Mouse (Mus musculus) cerebellum, postnatal 4 days (tissue): ENCODE data around the gene Shpk.

Experiments
- DNase-seq, 2 experiments: peaks; one replicate each; pipeline ENCODE4 v3.0.0; 2022; ENCODE audit warnings: low spot score in 2 of 2, mixed read lengths in 1 of 2

The Shpk gene

DNA sequence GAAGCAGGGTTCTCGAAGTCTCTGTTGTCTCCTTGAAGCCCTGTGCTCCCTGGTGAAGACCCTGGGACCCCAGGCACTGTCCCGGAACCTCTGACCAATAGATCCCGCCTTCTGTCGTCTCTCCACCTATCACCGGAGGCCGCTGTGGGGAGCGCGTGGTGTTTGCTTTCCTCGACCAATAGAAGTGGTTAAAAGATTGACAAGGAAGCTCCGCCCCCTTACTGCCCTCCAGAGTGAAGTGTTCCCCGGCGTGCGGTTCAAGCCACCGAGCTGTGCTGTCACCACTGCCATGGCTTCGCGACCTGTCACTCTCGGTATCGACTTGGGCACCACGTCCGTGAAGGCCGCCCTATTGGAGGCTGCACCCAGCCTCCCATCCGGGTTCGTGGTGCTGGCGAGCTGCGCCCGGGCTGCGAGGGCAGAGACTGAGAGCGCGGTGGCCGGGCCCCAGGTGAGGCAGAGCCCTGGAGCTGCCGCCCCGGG is at the start of gene Shpk:
Gene Shpk (plus strand): TSS at position 231 of the 483 bp plus-strand sequence.
- peak; percentile 89 to 94 for DNase-seq

DNA sequence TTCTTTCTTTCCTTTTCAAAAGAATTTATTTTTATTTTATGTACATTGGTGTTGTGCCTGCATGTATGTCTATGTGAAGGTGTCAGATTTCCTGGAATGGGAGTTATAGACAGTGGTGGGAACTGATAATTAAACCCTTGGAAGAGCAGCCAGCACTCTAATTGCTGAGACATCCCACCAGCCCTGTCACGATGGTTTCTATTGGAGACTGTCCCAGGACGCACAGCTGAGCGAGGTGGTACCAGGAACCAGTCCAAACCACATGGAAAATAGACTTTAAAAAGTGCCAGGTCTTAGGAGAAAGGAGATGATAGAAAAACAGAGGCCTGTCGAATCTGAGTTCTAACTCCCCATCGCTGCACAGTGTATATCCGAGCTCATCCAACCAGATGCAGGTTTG is 44.2 kb upstream of the Shpk start:
- no peak for DNase-seq

DNA sequence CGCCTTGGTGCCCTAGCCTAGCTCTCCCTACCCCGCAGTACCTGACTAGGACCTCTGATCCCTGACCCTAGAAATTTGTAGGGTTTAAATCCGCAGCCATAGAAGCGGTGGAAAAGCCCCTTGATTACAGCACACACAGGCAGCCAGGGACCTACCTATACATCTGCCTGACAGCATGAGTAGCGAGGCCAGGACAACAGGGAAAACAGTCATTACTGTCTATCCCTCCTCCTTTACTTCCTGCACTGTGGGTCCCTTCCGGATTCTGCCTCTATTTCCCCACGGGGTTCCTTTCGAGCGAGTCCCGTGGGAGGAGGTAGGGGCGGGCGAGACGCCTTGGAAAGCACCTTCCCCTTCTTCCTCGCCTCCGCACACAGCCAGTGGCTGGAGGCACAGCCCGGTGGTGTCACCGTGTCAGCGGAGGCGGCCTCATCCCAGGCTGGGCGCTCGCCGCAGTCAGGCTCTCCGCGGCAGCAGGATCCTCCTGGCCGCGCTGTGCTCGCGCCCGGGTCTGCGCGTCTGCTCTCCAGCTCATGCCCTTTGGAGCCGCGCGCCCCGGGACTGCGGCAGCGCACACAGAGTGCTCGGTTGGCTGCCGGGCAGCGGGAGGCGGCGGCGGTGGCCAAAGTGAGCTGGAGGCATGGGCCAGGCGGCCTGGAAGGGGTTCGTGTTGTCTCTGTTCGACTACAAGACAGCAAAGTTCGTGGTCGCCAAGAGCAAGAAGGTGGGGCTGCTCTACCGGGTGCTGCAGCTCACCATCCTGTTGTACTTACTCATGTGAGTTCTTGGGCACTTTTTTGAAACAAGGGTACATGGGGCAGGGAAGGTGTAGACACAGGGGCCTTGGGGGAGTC is 39.1 kb upstream of the Shpk start, which contains the start of gene P2rx5:
Gene P2rx5 (plus strand): TSS at position 465 of the 854 bp plus-strand sequence.
- DNase-seq: peak in 1 of 2 experiments; percentile 23

DNA sequence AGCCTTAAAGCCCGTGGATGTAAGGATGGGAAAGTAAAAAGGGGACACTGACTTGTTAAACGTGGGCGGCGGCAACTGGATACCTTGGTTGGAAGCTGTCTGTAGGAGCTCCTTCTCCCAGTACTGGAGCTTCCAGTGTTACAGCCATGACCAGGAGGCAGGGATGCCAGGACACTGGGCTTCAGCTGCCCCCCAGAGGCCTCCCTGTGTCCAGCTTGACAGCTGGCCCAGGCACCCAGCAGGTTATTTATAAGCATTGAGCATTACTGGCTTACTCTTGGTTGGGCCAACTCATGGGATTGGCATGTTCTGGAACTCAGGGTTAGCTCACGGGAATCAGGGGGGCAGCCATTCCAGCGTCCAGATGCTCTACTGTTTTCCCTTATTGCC is 38.5 kb upstream of the Shpk start:
- no peak for DNase-seq

DNA sequence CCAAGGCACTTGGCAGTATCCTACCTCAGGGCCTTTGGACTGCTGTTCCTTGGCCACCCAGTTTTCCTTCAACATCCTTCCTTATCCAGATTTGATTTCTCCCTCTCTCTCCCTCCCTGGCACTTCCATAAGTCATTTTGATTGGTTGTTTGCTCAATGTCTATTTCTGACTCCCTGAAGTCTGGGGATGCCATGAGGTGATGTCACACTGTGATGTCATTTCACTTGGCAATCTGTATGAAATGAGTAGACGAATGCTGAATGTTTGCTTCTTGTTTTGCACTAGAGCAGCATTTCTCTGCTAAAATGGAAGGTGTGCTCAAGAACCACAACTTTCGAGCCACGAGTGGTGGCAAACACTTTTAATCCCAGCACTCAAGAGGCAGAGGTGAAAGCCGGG is 37.6 kb upstream of the Shpk start:
- DNase-seq: no peak

DNA sequence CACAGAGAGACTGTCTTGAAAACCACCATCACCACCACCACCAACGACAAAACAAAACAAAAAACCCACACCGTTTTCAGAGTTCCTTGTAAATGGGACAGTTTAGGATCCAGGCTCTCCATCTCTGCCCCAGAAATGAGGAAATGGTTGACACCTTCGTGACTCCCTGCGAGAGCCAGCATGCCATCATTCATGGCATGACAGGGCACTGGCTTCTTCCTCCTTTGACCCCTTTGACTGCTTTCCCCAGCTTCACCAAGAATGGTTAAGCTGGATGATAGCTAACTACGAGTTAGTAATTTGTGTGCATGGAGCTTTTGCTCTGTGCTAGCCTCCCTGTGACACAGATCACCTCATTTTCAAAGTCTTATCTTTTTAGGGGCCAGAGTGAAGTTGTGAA is 37.0 kb upstream of the Shpk start:
- DNase-seq: no peak

DNA sequence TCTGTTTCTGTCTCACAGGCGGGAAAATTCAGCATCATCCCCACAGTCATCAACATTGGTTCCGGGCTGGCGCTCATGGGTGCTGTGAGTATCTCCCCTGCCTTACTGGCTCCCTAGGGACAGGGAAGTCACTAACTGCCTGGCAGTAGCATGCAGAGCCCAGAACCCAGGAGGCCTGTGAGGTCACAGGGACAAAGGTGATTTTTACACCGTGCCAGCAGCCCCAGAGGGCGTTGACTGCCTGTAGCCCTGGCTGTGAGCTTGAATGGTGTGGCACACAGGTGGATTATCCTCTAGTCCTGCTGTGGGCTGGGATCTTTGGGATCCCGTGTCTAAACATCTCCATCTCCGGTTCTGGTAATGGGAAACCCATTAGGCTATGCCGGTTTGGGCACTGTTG is 31.2 kb upstream of the Shpk start:
- no peak for DNase-seq

DNA sequence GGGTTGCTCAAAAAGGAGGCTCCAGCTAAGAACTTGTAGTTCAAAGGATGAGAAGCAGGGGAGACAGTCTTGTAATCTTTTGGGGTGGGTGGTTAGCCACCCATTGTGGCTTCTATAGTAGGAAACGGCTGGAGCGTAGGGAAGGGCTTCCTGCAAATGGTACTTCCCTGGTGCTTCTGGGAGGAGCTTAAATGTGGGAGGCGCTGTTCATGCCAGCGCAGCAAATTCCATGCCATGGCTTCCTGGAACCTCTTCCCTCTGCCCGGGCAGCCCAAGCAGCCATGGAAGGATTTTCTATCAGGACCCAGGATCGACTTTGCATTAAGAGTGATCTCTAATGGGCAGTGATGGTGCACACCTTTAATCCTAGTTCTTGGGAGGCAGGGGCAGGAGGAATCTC is 30.7 kb upstream of the Shpk start:
- no peak for DNase-seq

DNA sequence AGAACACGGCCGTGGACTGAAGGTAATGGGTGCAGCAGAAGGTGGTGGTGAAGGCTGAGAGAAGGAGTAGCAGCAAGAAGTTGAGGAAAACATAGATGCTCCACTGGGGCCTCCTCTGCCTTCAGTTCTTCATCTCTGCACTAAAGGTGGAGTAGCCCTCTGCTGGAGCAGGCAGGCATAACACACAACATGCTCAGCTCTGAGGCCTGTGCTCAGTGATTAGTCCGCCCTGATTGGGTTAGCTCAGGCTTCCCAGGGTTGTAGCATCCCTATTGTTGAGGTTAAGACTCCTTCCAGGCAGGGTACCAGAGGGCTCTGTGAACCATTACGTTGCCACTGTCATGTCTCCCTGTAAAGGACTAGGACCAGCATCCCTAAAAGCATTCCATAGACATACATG is 30.0 kb upstream of the Shpk start:
- peak in 1 of 2 experiments; percentile 60 for DNase-seq

DNA sequence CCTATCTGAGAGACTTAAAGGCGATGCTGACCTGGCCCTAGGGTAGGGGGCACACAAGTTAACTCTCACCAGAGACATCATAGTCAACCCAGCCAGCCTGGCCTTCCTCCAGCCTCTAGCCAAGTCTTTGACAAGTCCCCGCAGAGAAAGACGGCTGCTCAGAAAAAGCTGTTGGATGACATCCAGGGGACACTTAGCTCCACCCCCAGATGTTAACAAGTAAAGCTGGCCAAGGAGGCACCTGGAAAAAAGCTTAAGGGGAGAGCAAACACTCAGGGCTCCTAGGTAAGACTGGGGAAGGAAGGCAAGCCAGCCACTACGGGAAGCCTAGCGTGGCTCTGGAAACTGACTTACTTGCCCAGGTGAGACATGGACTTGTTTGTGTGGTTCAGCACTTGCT is 27.1 kb upstream of the Shpk start:
- DNase-seq: no peak

DNA sequence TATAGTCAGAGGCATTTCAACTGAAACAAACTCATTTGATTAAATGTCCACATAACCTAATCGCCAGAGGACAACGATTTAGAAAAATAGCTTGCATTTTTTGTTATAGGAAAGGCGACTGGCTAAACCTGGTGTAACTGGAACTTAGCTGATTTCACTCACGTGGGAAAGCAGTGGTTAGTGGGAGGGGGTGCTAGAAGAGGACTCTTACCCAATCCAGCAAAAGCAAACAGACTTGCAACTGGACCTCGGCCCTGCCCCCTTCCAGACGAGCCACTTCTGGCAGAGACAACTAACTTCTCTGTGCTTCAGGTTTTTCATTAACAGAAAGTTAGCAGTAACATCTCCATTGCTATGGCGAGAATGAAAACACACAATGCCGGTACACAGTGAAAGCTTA is 23.6 kb upstream of the Shpk start:
- DNase-seq: no peak

DNA sequence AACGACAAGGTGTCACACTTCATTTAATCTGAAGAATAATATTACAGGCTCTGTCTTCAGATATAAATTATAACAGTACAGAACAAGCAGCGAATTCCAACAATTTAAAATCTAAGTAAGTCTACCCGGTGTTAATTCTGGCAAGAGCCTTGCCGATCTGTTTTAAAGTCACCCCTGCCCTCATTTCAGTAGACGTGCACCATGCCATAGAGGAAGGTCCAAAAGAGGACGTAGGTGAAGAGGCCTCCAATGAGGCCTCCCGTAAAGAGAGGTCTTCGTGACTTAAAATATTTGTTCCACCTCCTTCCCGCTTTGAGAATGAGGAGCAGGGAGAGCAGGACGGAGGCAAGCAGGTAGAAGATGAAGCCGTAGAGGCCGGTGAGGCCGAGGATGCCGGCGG is 23.1 kb upstream of the Shpk start:
- no peak for DNase-seq

DNA sequence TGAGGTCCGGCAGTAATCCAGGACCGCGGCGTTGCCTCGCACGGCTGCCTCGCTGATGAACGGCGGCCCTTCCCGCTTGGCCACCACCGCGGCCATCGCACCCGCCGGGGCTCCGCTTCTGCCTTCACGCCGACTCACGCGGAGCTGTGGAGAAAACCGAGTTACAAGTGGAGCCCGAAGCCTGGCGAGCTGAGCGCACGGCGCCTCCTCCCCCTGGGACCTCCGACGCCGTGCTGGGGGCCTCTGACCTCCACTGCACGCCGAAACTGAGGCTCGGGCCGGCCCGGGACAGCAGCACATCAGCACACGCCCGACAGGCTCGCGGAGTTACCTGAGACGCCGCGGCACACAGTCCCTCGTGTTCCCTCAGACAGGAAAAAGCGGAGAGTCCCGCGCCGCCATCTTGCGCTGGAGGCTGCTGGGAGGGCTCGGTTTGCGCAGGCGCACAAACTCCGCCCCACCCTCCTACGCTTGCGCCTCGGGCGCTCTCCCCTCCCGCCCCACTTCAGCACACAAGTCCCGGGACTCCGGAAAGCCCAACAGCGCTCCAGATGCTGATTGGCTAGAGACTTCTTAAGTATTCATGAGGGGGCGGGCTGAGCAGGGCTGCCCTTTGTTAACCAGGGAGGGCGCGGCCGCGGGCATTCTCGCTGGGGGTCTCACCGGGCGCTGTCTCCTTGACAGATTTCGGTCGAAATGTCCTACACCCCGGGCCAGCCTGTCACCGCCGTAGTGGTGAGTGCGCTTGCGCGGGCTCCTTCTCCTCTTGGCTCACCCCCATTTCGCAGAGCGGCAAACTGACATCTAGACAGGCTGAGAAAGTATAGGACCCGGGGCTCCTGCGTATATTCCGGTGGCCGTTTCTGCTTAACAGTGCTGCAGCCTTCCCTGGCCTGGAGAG is 22.4 kb upstream of the Shpk start, which contains the start of the genes Emc6 and Tax1bp3:
Gene Emc6 (minus strand): TSS at position 430 of the 901 bp plus-strand sequence.
Gene Tax1bp3 (plus strand): TSS at position 476 of the 901 bp plus-strand sequence.
- DNase-seq: peak; percentile 92 to 94

DNA sequence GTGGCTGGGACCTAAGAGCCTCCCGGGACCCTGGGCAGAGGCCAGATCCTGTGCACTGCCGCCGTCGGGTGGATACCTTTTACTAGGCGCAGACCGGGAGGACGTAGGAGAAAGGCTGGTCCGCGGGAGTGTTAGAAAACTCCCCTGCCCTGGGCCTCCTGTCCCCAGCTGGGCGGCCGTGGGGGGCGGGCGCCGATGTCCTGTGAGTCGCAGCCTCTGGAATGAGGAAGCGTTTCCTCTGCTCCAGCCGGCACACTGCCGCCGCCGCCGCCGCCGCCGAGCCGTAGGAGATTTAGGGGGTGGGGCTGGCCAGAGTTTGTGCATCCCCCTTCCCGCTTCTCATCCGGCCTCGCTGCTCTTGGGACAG is 21.8 kb upstream of the Shpk start:
- peak; percentile 33 to 49 for DNase-seq

DNA sequence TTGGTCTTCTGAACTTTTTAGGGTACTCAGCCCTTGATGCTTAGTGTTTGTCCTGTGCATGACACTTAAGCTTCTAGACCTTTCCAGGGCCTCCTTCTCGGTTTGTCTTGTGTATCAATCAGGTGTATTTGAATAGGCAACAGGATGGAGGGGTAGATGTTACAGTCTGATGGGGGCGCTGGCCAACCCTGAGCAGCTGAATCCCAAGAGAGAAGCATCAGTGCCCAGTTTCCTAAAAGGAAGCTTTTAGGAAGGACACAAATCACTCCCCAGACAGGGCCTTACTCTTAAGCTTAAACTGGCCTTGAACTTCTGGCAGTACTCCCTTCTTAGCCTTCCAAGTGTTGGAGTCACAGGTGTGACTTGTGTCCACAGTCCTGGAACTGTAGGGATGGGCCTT is 21.4 kb upstream of the Shpk start:
- DNase-seq: no peak

DNA sequence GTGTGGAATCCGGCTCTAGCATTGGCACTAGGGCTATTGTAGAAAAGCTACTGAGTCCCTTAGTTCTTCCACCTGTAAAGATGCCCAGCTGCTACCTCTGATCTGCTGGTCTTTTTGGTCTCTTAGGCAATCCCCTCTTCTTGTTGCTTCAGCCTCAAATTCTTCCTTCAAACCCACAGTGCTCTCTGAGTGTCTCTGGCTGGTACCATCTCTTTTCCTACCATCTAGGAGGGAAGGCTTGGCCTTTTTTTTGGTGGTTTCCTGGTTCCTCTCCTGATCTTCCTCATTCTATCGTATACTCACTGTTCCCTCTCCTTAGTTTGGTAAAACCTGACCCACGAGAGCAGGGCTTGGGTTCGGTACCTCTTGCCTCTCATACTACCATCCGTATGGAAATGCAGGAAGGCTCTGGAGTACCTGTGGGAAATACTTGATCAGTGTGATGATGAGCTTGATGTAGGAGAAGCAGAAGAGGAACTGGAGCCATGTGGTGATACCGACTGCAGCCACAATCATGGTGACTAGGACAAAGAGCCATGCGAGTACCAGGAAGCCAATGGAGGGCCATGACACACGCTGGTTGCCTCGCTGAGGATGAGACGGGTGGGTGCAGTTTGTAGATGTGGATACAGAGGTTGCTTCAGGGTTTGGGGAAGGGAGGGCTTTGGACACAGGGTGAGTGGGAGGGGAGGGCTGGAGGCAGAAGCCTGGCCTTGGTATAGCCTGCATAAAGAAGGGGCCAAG is 13.2 kb upstream of the Shpk start:
- no peak for DNase-seq

DNA sequence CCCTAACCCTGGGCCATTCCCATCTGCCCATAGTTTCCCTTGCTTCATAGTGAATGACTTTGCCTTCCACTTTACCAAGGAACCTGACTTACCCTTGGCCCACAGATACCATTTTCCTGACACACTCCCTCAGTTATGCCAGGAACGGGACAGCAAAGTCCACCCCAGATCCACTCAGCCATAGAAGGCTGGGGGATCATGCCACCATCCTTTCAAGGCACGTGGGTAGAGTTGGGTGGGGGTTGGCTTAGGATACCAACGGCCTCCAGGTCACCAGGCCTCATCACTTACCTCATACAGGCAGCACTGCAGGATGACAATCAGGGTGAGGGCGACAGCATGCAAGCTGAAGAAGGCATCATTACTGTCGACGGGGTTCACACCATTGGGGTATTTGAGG is 12.0 kb upstream of the Shpk start:
- no peak for DNase-seq

DNA sequence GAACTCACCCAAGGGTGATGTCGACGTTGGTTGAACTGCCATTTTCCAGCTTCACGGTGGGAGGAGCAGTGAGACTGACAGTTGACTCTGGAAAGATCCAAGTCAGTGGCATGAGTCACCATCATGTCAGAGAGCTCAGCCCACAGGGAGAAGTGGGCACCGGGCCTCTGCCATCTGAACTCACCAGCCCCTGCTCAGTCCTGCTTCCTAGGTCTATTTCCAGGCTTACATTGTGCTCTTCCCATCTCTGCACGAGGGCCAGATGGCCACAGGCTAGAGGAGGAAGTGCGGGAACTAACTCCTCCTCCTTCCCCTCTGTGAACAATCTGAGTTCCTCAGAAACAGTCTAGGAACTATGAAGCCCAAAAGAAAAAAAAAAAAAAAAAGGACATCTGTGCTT is 6.2 kb upstream of the Shpk start:
- no peak for DNase-seq

DNA sequence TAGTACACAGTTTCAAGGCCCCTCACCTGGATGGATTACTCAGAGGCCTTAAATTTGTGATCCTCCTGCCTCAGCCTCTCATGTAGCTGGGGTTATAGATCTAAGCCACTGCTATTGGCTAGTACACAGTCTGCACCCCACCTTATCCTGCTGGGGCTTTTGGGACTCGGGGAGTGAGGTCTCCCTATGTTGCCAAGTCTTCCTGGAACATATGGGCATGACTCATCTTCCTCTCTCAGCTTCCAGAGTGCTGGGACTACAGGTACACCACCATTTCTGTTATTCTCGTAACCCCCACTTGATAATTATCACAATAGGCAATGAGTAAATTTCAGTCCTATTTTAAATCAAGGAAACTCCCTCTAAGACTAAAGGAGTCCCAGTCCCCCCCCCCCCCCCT is 4.8 kb upstream of the Shpk start:
- no peak for DNase-seq

DNA sequence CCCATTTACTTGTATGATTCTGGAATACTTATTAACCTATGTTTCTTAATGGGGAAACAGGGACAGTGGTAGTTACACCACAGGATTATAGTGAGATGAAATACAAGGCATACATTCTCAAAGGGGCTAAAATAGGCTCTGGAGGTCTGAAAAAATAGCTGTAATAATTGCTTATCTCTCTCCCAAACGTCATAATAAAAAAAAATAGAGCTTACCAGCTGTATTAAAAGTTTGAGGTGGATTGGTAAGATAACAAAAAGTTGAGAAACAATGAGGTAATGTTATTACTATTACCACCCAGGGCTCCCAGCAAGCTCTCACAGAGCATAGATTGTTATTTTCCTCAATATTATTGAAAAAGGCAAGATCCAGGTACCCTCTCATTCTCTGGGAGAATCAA is 1.1 kb upstream of the Shpk start:
- no peak for DNase-seq

DNA sequence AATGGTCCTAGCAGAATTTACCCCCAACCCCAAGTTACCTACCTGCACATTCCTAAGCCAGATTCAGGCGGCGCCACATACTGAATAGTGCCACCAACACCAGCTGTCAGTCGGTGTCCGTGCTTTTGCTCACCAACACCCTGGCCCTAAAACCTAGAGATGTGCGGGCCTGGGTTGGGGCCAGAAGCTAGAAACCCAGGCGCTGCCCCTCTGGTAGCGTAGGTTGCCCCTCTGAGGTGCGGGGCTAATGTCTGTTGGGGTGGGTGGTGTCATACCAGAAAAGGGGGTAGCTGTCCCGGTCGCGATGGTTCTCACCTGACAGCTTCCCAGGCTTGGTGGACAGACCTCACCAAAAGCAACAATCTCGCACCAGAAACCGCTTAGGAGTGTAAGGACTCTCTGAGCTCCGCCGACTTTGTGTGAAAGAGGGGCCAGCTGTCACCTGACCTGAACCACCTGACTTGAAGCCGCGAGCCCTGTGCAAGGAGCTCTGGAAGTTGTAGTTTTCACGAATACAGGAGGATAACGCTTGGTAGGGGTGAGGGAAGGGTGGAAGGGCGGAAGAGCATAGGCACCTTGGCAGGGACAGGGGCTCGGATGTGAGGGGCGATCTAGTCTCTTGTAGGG is 544 bp upstream of the Shpk start, which contains the start of gene Ctns:
Gene Ctns (minus strand): TSS at position 440 of the 627 bp plus-strand sequence.
- peak; percentile 51 to 74 for DNase-seq
